Mouse (Mus musculus): ENCODE data around the gene Robo4.

Robo4 gene

DNA sequence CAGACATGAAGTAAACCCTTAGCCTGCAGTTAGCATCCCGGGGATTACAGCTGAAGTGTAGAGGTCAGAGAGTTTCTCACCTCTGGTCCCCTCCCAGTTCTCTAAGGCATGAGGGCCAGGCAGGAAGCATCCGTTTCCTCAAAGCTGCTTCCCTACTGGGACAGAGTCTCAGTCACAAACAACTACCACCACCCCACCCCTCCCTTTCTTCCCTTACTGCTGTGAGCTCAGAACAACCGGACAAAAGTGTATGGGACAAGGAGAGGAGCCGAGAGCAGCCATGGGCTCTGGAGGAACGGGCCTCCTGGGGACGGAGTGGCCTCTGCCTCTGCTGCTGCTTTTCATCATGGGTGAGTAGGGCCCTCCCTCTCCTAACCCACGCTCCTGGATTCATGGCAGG lies at the start of gene Robo4:
Gene Robo4 (plus strand): TSS at position 96 of the 400 bp plus-strand sequence.
- in situ Hi-C loops (cut with MboI; ENCODE audit: low sequenced_read_pairs): no loop called here

GRCm38 (mm10) chr9:37354485-37354884 lies 47.2 kb upstream of the Robo4 start:
- in situ Hi-C loops (cut with MboI; ENCODE audit: low sequenced_read_pairs): no loop called here

DNA sequence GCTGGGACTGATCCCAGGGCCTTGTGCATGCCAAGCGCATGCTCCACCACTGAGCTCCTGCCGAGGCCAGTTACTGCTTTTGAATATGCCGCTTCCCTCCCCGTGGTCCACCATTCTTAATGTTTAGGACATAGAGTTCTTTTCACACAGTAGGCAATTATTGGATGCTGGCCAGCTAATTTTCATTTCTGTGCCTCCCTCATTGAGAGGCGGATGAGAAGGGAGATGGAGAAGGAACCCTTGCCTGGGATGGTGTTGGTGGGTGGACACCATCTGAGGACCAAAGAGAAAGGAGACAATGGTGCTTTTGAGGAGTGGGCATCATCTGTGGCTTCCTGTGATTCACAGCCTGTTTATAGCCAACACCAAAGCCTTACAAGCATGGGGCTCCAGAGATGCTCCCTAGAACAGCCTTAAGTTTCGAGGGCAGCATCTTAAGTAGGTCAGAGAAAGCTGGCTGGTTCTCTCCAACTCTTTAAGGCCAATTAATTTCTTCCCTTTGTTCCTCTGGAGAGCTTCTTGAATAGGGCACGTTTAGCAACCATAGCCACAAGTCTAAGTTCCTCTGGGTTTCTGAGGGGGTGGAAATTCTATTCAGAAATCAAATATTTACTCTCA lies 42.9 kb upstream of the Robo4 start:
- in situ Hi-C loops (cut with MboI; ENCODE audit: low sequenced_read_pairs): no loop called here

GRCm38 (mm10) chr9:37359331-37360220 lies 42.1 kb upstream of the Robo4 start:
- in situ Hi-C loops (cut with MboI; ENCODE audit: low sequenced_read_pairs): no loop called here

GRCm38 (mm10) chr9:37362084-37362483 lies 39.6 kb upstream of the Robo4 start:
- in situ Hi-C loops (cut with MboI; ENCODE audit: low sequenced_read_pairs): no loop called here

- in situ Hi-C loops (cut with MboI; ENCODE audit: low sequenced_read_pairs): no loop called here
Measured at GRCm38 (mm10) chr9:37362881-37363280, 38.8 kb upstream of the Robo4 start.

- in situ Hi-C loops (cut with MboI; ENCODE audit: low sequenced_read_pairs): no loop called here
Measured at GRCm38 (mm10) chr9:37363551-37363950, 38.1 kb upstream of the Robo4 start.

DNA sequence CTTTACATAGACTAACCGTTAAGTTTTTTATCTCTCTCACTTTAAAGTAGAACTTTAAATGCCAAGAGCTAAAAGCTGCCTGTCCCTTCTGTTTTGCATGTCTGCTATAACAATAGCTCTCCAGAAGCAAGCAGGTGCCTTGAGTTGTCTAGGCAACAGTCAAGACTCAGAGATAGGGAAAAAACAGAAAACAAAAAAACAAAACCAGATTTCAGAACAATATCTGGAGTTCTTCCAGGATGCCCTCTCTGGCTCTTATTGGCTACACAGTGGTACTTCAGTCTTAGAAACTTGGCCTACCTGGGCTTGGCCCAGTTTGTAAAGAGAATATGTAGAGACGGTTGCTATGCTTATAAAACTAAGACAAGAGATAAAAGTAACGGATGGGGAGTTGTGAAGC lies 37.3 kb upstream of the Robo4 start:
- in situ Hi-C loops (cut with MboI; ENCODE audit: low sequenced_read_pairs): no loop called here

GRCm38 (mm10) chr9:37365706-37366105 lies 36.0 kb upstream of the Robo4 start:
- in situ Hi-C loops (cut with MboI; ENCODE audit: low sequenced_read_pairs): no loop called here

GRCm38 (mm10) chr9:37367301-37368080 lies 34.2 kb upstream of the Robo4 start, which contains the start of gene Hepacam:
TSS of gene Hepacam (plus strand) at chr9:37367351.
- in situ Hi-C loops (cut with MboI; ENCODE audit: low sequenced_read_pairs): no loop called here

DNA sequence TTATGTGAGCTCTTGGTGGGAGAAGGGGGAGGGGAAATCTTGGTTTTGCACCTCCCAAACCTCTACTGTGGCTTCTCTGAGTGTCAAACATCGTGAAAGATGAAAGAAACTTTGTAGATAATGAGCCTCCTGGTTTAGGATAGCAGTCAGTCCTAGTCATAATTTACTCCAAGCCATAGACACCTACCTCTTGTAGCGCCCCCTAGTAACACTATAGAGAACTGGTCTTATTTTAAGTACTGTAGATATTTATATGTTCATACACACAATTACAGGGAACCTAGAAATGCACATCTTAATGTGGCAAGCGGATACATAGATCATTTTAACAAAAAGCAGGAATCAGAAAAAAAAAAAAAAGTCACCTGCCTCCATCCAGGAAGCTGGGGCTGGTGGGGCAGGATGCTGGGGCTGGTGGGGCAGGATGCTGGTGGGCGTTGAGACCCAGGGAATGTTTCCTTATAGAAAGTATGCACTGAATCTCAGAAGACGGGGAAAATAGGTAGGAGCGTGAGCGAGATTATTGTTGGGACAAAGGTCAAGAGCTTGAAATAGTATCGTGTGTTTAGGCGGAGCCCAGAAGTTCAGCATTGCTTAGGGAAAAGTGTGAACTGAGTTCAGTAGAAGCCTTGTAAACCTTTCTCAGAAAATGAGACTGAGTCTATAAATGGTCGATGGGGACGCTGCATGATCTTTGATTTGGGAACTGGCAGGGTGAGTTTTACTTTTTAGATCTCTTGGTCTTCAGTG lies 33.4 kb upstream of the Robo4 start:
- in situ Hi-C loops (cut with MboI; ENCODE audit: low sequenced_read_pairs): no loop called here

GRCm38 (mm10) chr9:37368860-37369259 lies 32.8 kb upstream of the Robo4 start:
- in situ Hi-C loops (cut with MboI; ENCODE audit: low sequenced_read_pairs): no loop called here

GRCm38 (mm10) chr9:37371232-37371801 lies 30.4 kb upstream of the Robo4 start:
- in situ Hi-C loops (cut with MboI; ENCODE audit: low sequenced_read_pairs): no loop called here

DNA sequence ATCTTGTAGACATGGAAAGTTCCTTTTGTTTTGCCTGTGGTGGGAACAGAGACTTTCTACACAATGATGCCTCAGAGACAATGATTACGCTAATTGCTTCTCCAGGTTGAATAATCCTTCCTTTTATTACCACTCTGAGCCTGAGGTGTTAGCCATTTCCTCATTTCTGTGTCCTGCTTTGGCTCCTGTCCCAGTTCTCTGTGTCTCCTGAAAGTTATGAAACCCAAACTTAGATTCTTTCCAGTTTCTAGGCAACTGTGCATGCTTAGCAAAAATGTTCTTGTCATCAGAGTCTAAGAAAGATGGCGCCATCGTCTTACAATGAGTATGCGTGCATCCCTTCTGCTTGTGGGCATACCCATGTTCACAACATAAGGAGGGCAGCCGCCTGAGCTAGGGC lies 26.0 kb upstream of the Robo4 start:
- in situ Hi-C loops (cut with MboI; ENCODE audit: low sequenced_read_pairs): no loop called here

DNA sequence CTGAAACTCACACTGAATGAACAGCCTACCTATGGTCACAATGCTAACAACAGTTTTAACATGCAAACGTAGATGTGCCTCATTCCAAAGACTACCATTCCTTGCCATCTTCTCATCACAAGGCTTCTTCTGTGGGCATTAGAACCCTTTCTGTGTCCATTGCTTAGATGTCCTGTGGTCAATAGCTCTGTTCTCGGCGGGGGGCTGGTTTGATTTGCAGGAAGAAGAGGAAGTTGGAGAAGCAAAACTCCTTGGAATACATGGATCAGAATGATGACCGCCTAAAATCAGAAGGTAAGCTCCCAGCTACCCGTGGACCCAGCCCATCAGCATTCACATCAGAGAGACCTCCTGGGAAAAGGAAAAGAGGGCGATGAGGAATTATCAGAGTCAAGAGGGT lies 18.5 kb upstream of the Robo4 start:
- in situ Hi-C loops (cut with MboI; ENCODE audit: low sequenced_read_pairs): no loop called here

GRCm38 (mm10) chr9:37384284-37385182 lies 17.2 kb upstream of the Robo4 start:
- in situ Hi-C loops (cut with MboI; ENCODE audit: low sequenced_read_pairs): no loop called here

DNA sequence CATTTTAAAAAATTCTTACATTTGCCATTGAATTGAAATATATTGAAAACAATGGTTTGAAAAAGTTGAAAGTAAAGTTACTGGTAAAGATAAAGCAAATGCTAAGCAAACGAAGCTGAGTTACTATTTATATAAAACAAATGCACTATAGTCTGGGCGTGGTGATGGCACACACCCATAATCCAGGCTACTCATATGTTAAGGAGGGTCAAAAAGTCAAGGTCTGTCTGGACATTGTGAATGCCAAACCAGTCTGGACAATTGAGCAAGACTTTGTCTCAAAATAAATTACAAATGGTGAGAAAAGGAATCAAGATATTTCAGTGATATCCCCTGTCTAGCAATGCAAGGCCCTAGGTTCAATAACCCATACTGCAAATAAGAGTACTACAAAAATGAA lies 10.8 kb upstream of the Robo4 start:
- in situ Hi-C loops (cut with MboI; ENCODE audit: low sequenced_read_pairs): no loop called here

GRCm38 (mm10) chr9:37392071-37392470 lies 9.6 kb upstream of the Robo4 start:
- in situ Hi-C loops (cut with MboI; ENCODE audit: low sequenced_read_pairs): no loop called here

DNA sequence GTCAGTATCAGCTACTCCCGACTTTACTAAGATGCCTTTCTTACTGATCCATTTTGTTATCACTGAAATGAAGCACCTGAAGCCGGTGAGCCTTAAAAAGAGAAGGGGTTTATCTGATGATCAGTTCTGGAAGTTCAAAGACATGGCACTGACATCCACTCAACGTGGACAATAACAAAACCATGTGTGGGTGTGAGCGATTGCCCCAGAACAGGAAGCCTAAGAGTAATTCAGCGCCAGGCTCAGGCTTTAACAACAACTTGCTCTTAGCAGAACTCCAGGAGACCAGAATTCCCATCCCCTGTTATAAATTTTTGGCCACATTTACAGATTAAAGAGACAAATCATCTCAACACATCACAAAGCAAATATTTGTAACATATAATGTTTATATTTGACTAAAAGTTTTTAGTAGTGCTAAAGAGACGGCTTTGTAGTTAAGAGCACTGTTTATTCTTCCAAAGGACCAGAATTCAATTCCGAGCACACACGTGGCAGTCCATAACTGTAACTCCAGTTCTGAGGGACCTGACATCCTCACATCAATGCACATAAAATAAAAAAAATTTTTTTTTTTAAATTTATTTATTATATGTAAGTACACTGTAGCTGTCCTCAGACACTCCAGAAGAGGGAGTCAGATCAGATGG lies 8.1 kb upstream of the Robo4 start:
- in situ Hi-C loops (cut with MboI; ENCODE audit: low sequenced_read_pairs): no loop called here

All from CH12F3 (cell line).